Mouse (Mus musculus) lung, adult 2 months (tissue): Measurements from ENCODE around the gene Nfkb1.

Source experiments
- CTCF ChIP-seq: fragments of 200-500 bp; IDR thresholded peaks from 2 replicates; pipeline ENCODE4 v1.5.1; 2011; ENCODE audit warnings: mild to moderate bottlenecking, low read length, control low read depth; ENCODE audit not compliant: insufficient read depth
- POLR2A ChIP-seq: fragments of 200-500 bp; IDR thresholded peaks from 2 replicates; pipeline ENCODE4 v1.6.1; 2011; ENCODE audit warnings: low read depth, mild to moderate bottlenecking, control low read depth, low read length, borderline replicate concordance; ENCODE audit errors: extremely low read depth

GRCm38 (mm10) chr3:135732747-135733445 is 41.5 kb upstream of the Nfkb1 start:
- TF ChIP-seq CTCF (no peak), POLR2A (no peak)
